Mouse (Mus musculus): ENCODE data around the gene Ppp1r11. TPM values are rescaled to one million over a fixed set of nuclear protein-coding genes. Genes with fewer than 3 reads are reported as not detected.
A peak's percentile ranks its signal among the peaks of the same experiment; 100 is the strongest.

Ppp1r11 gene
- polyA plus RNA-seq, 1 experiment from 2014 or later, result 130 TPM

DNA sequence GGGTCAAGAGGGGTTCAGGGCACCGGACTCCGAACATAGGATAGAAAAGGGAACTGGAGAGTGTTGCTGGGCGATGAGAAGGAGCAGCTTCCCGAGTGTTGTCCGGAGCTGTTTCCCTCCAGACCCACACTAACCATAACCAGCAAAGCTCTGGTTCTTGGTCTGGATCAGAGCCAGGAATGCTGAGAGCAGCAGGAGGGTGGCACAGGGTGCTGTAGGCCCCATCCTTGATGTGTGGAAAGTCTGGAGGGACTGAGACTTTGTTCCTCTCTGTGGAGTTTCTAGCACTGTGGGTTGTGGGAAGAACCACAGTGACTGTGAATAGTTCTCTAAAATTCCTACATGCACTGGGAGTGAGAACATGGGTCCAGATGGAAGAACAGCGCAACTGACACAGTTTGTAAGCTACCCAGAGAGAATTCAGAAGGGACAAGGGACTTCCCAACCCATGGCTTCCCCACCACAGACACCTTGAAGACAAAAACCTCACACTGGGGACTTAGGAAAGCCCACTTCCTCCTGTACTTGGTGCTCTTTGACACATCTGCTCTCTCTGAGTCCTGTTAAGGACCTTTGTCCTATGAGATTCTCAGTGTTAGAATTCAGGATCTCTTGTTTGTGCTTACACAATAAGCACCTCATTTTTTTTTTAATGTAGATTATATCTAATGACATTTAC, 19.8 kb upstream of the Ppp1r11 start:
- no peak overlapping the region for H3K4me2 ChIP-seq (ENCODE audit: low read depth, low read length)
- no peaks in the 10 kb centered on the region for H3K36me3 ChIP-seq (ENCODE audit: control insufficient read depth, insufficient read depth, low read length)
- no peak overlapping the region for H3K9ac ChIP-seq (ENCODE audit: low read depth, low read length)
- ATAC-seq (ENCODE audit: low read depth), result no peak
- no peak overlapping the region for H3K4me3 ChIP-seq (ENCODE audit: low read depth, low read length)
- H3K4me1 ChIP-seq (ENCODE audit: control insufficient read depth, insufficient read depth, low read length), result no peaks in the 10 kb centered on the region
- DNase-seq (ENCODE audit: low spot score), result no peak
- H3K27ac ChIP-seq (replicated peaks; ENCODE audit: low read depth, low read length), result no peak overlapping the region
- whole genome bisulfite sequencing, result 85% methylated on average over 6 of the region's 6 CpGs
- no peaks in the 10 kb centered on the region for H3K27me3 ChIP-seq (replicated peaks; ENCODE audit: control insufficient read depth, insufficient read depth, low read length)
- no peaks in the 10 kb centered on the region for H3K9me3 ChIP-seq (ENCODE audit: control insufficient read depth, low read length)

DNA sequence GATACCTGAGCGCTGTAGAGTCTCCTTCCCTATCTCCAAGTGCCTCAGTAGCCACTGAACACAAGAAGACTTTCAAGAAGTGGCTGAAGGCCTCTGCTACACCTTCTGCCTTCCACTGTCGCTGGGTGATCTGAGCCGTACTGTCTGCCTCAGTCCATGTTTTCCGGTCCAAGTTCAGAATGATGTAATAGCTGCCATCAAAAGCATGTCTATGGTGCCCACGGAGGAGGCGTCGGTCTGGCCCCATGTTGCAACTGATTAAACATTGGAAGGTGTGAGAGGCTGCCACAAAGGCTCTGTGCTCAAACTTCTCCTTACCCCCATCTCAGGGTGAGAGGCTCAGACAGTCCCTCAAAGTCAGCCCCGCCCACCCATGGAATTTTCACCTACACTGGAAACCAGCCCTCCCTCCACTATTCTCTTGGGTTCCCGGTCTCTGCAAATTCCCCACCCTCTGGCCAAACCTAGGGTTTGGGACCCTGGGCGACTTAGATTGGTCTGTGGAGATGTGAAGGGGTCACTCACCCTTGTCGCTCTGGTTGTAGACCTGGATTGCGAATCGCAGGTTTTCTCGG, 18.9 kb upstream of the Ppp1r11 start:
- Histone ChIP-seq H3K4me2 (ENCODE audit: low read depth, low read length) (no peak overlapping the region), H3K27ac (replicated peaks; ENCODE audit: low read depth, low read length) (no peak overlapping the region), H3K9ac (ENCODE audit: low read depth, low read length) (no peak overlapping the region), H3K4me3 (ENCODE audit: low read depth, low read length) (no peak overlapping the region), H3K36me3 (ENCODE audit: control insufficient read depth, insufficient read depth, low read length) (no peaks in the 10 kb centered on the region), H3K4me1 (ENCODE audit: control insufficient read depth, insufficient read depth, low read length) (no peaks in the 10 kb centered on the region), H3K27me3 (replicated peaks; ENCODE audit: control insufficient read depth, insufficient read depth, low read length) (no peaks in the 10 kb centered on the region), H3K9me3 (ENCODE audit: control insufficient read depth, low read length) (no peaks in the 10 kb centered on the region)
- ATAC-seq (ENCODE audit: low read depth) (no peak), DNase-seq (ENCODE audit: low spot score) (no peak)
- 83% methylated on average over 14 of the region's 14 CpGs for whole genome bisulfite sequencing

- Histone ChIP-seq H3K9ac (ENCODE audit: low read depth, low read length) (no peak overlapping the region), H3K36me3 (ENCODE audit: control insufficient read depth, insufficient read depth, low read length) (no peaks in the 10 kb centered on the region), H3K27me3 (replicated peaks; ENCODE audit: control insufficient read depth, insufficient read depth, low read length) (no peaks in the 10 kb centered on the region), H3K27ac (replicated peaks; ENCODE audit: low read depth, low read length) (no peak overlapping the region), H3K4me2 (ENCODE audit: low read depth, low read length) (no peak overlapping the region), H3K4me3 (ENCODE audit: low read depth, low read length) (no peak overlapping the region), H3K9me3 (ENCODE audit: control insufficient read depth, low read length) (no peaks in the 10 kb centered on the region), H3K4me1 (ENCODE audit: control insufficient read depth, insufficient read depth, low read length) (no peaks in the 10 kb centered on the region)
- 83% methylated on average over 1 of the region's 1 CpGs for WGBS
- no peak for ATAC-seq (ENCODE audit: low read depth)
- DNase-seq (ENCODE audit: low spot score), result no peak
These were observed 15.3 kb upstream of the Ppp1r11 start for GRCm38 (mm10) chr17:36966875-36967274.

DNA sequence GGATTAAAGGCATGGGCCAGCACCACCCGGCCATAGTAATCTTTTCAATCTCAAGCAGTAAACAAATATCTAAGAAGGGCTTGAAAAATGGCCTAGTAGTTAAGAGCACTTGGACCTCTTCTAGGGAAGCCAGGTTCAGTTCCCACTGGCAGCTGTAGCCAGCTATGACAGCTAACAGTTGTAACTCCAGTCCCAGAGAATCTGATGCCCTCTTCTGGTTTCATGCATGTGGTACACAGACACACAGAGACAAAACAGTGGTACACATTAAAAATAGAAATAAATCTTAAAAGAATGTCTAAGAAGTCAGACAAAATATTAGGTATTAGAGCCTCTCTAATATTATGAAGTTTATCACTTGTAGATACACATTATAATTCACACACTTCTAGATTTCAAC, 9.6 kb upstream of the Ppp1r11 start:
- Histone ChIP-seq H3K4me3 (ENCODE audit: low read depth, low read length) (no peak overlapping the region), H3K27me3 (replicated peaks; ENCODE audit: control insufficient read depth, insufficient read depth, low read length) (no peaks in the 10 kb centered on the region), H3K9ac (ENCODE audit: low read depth, low read length) (no peak overlapping the region), H3K4me1 (ENCODE audit: control insufficient read depth, insufficient read depth, low read length) (peaks cover 7% of the 10 kb centered on the region), H3K27ac (replicated peaks; ENCODE audit: low read depth, low read length) (no peak overlapping the region), H3K36me3 (ENCODE audit: control insufficient read depth, insufficient read depth, low read length) (peaks cover 8% of the 10 kb centered on the region), H3K4me2 (ENCODE audit: low read depth, low read length) (no peak overlapping the region), H3K9me3 (ENCODE audit: control insufficient read depth, low read length) (no peaks in the 10 kb centered on the region)
- DNase-seq (ENCODE audit: low spot score) (no peak), ATAC-seq (ENCODE audit: low read depth) (no peak)
- WGBS, result 71% methylated on average over 1 of the region's 1 CpGs

DNA sequence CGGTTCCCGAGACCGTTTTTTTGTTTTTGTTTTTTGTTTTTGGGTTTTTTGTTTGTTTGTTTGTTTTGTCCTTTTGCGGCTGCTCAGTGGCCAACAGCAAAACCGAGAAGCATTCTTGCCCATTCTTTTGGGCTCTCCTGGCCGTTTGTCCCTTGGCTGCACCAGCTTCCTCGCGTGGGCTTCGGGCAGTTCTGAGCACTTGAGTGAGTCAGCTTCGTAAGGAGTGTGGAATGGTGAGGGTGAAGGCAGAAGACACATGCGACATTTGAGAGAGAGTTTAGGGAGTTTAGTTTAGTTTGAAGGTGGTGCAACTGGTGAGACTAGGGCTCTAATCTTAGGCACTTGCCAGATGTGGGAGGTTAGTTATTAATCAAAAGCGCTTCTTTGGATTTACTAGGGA, 7.3 kb upstream of the Ppp1r11 start:
- no peak for DNase-seq (ENCODE audit: low spot score)

DNA sequence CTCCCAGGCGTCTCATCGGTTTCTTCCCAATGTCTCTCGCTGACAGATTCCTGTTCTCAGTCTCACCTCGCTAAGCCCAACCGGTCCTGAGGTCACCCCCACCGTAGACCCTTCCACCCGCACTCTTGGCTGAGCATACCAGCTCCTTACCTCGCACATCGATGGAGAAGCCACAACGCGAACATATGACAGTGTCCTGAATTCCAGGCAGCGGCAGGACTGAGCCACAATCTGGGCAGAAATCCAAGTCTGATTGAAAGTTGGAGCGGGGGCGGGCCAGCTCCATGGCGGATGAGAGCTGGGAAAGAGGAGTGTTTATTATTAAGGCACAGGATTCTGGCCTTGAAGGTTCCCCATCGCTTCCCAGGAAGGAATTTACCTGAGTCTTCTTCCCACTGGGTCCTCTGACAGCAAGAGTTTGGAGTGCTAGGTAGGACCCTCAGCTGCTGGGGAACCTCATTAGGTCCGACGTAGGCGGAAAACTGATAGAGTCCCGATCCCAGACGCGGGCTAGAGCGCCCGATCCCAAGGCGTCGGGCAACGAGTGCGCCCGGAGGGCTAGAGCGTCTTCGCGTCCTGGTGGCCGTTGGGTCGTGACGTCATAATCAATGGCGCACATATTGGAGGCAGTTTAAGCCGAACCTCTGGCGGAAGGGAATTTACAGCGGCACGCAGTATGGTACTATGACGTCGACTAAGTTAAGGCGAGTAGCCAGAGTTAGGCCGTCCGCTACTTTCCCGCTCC, 6.6 kb upstream of the Ppp1r11 start, which contains the start of the genes Znrd1 and Znrd1as:
Znrd1 (minus strand) TSS at position 561 of the 745 bp plus-strand sequence.
Znrd1as (plus strand) TSS at position 594 of the 745 bp plus-strand sequence.
- under 1% methylated on average over 43 of the region's 46 CpGs for WGBS
- Histone ChIP-seq H3K9ac (ENCODE audit: low read depth, low read length) (peak within 1 kb of the TSS; percentile 85), H3K4me2 (ENCODE audit: low read depth, low read length) (peak within 1 kb of the TSS; percentile 82), H3K27me3 (replicated peaks; ENCODE audit: control insufficient read depth, insufficient read depth, low read length) (no peaks in the 10 kb centered on the region), H3K4me1 (ENCODE audit: control insufficient read depth, insufficient read depth, low read length) (peaks cover 7% of the 10 kb centered on the region), H3K36me3 (ENCODE audit: control insufficient read depth, insufficient read depth, low read length) (peaks cover 30% of the 10 kb centered on the region), H3K9me3 (ENCODE audit: control insufficient read depth, low read length) (no peaks in the 10 kb centered on the region), H3K4me3 (ENCODE audit: low read depth, low read length) (peak within 1 kb of the TSS; percentile 78), H3K27ac (replicated peaks; ENCODE audit: low read depth, low read length) (peak within 1 kb of the TSS; percentile 85)
- DNase-seq (ENCODE audit: low spot score), result peak; percentile 99
- peak; percentile 98 for ATAC-seq (ENCODE audit: low read depth)

More for the DNA sequence above, 7.3 kb upstream of the Ppp1r11 start:
- H3K4me1 ChIP-seq (ENCODE audit: control insufficient read depth, insufficient read depth, low read length), result peaks cover 7% of the 10 kb centered on the region
- peak overlapping the region; percentile 78 for H3K4me3 ChIP-seq (ENCODE audit: low read depth, low read length)
- peaks cover 26% of the 10 kb centered on the region for H3K36me3 ChIP-seq (ENCODE audit: control insufficient read depth, insufficient read depth, low read length)
- ATAC-seq (ENCODE audit: low read depth), result no peak
- peak overlapping the region; percentile 85 for H3K9ac ChIP-seq (ENCODE audit: low read depth, low read length)
- H3K27me3 ChIP-seq (replicated peaks; ENCODE audit: control insufficient read depth, insufficient read depth, low read length), result no peaks in the 10 kb centered on the region
- no peaks in the 10 kb centered on the region for H3K9me3 ChIP-seq (ENCODE audit: control insufficient read depth, low read length)
- no peak overlapping the region; the same call in none of the 2 replicates for H3K27ac ChIP-seq (replicated peaks; ENCODE audit: low read depth, low read length)
- peak overlapping the region; percentile 82 for H3K4me2 ChIP-seq (ENCODE audit: low read depth, low read length)
- 7% methylated on average over 12 of the region's 12 CpGs for WGBS

GRCm38 (mm10) chr17:36953062-36953461, 1.5 kb upstream of the Ppp1r11 start:
- Histone ChIP-seq H3K4me3 (ENCODE audit: low read depth, low read length) (no peak overlapping the region), H3K27ac (replicated peaks; ENCODE audit: low read depth, low read length) (no peak overlapping the region), H3K27me3 (replicated peaks; ENCODE audit: control insufficient read depth, insufficient read depth, low read length) (no peaks in the 10 kb centered on the region), H3K4me1 (ENCODE audit: control insufficient read depth, insufficient read depth, low read length) (peaks cover 9% of the 10 kb centered on the region), H3K4me2 (ENCODE audit: low read depth, low read length) (no peak overlapping the region), H3K9me3 (ENCODE audit: control insufficient read depth, low read length) (no peaks in the 10 kb centered on the region), H3K36me3 (ENCODE audit: control insufficient read depth, insufficient read depth, low read length) (peaks cover 41% of the 10 kb centered on the region), H3K9ac (ENCODE audit: low read depth, low read length) (no peak overlapping the region)
- ATAC-seq (ENCODE audit: low read depth) (no peak), DNase-seq (ENCODE audit: low spot score) (no peak)
- WGBS, result 92% methylated on average over 1 of the region's 1 CpGs

DNA sequence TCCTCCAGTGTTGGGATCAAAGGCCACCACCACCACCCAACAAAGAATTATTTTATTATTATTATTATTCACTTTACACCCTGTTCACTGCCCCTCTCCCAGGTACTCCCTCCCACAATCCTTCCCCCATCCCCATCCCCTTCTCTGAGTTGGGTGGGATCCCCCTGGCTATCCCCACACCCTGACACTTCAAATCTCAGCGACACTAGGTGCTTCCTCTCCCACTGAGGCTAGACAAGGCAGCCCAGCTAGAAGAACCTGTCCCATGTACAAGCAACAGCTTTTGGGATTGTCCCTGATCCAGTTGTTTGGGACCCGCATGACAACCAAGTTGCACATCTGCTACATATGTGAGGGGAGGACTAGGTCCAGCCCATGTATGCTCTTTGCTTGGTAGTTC, 1.1 kb upstream of the Ppp1r11 start:
- Histone ChIP-seq H3K4me1 (ENCODE audit: control insufficient read depth, insufficient read depth, low read length) (peaks cover 11% of the 10 kb centered on the region), H3K27me3 (replicated peaks; ENCODE audit: control insufficient read depth, insufficient read depth, low read length) (no peaks in the 10 kb centered on the region)
- WGBS, result 82% methylated on average over 2 of the region's 2 CpGs

More for the DNA sequence above, 1.1 kb upstream of the Ppp1r11 start:
- H3K4me3 ChIP-seq (ENCODE audit: low read depth, low read length), result no peak overlapping the region
- H3K9me3 ChIP-seq (ENCODE audit: control insufficient read depth, low read length), result no peaks in the 10 kb centered on the region
- DNase-seq (ENCODE audit: low spot score), result no peak
- no peak overlapping the region for H3K27ac ChIP-seq (replicated peaks; ENCODE audit: low read depth, low read length)
- H3K4me2 ChIP-seq (ENCODE audit: low read depth, low read length), result no peak overlapping the region
- H3K9ac ChIP-seq (ENCODE audit: low read depth, low read length), result no peak overlapping the region
- ATAC-seq (ENCODE audit: low read depth), result no peak
- peaks cover 41% of the 10 kb centered on the region for H3K36me3 ChIP-seq (ENCODE audit: control insufficient read depth, insufficient read depth, low read length)

Measured in embryonic facial prominence, embryonic 14.5 days (tissue).